Mouse (Mus musculus): Measurements from ENCODE around the gene Zfp292. TPM values are rescaled to one million over a fixed set of nuclear protein-coding genes. Genes with fewer than 3 reads are reported as not detected.

Gene Zfp292
- 6.0 and 6.5 TPM in 2 replicates for polyA plus RNA-seq (2015; fragmentation: Nextera tagmentation; extraction: Ambion mirVana)

DNA sequence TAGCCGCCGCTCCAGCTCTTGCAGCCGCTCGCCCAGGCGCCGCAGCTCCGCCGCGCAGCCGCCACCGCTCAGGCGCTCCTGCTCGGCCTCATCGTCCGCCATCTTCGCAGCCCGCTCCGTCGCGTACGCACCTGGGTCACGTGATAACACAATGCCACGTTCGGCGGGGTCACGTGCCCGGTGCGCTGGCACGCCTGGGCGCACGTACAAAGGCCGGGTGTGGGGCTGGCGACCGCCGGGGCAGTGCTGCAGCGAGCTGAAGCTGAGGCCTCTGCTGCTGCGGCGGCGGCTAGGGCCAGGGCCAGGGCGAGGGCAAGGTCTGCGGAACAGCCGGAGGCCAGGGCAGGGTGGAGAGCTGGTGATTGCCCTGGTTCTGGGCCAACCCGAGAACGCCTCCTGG lies at the start of gene Zfp292:
TSS of gene Zfp292 (minus strand) at position 143 of the 400 bp plus-strand sequence.

DNA sequence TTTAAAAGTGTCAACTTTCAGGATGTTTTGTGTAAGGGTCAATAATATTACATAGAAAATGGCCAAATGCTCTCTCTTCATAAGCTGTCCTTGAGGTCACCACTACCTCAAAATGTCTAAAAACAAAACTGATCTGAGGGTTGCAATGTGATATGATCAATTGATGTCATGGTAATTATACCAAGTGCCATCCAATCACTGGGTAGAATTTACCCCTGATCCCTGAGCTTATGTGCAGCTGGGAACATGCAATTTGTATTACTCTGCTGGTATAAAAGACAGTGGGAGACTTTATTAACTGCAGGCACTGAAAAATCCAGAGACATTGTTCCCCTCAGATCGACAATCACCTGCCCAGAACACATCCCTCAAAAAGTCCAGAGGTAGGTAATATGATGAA lies 10.7 kb upstream of the Zfp292 start, which contains the start of gene Cga:
TSS of gene Cga (plus strand) at position 301 of the 400 bp plus-strand sequence.

GRCm38 (mm10) chr4:34777677-34778527 lies 104.9 kb downstream of the Zfp292 start, which contains the start of gene Smim8:
TSS of gene Smim8 (minus strand) at chr4:34778423.

GRCm38 (mm10) chr4:34756163-34756562 lies 126.6 kb downstream of the Zfp292 start, which contains the start of gene Gm136:
TSS of gene Gm136 (minus strand) at chr4:34756263.

Other genes starting within 250 kb of the Zfp292 start
- 38.4 and 39.8 TPM in 2 replicates for gene Slc35a1, start 195.5 kb downstream of the Zfp292 start, polyA plus RNA-seq (2015; fragmentation: Nextera tagmentation; extraction: Ambion mirVana)
- gene Cfap206, start 152.8 kb downstream of the Zfp292 start, polyA plus RNA-seq (2015; fragmentation: Nextera tagmentation; extraction: Ambion mirVana): 1.0 and 1.3 TPM in 2 replicates
- not detected in 2 replicates for gene Gm136, start 126.7 kb downstream of the Zfp292 start, polyA plus RNA-seq (2015; fragmentation: Nextera tagmentation; extraction: Ambion mirVana)
- gene Smim8, start 104.5 kb downstream of the Zfp292 start, polyA plus RNA-seq (2015; fragmentation: Nextera tagmentation; extraction: Ambion mirVana): 44.7 and 47.3 TPM in 2 replicates
- gene Cga, start 10.8 kb upstream of the Zfp292 start, polyA plus RNA-seq (2015; fragmentation: Nextera tagmentation; extraction: Ambion mirVana): not detected in 2 replicates

All from urinary bladder, postnatal 0 days (tissue).